Mouse (Mus musculus): Measurements from ENCODE around the gene Gng4. TPM values are rescaled to one million over a fixed set of nuclear protein-coding genes. Genes with fewer than 3 reads are reported as not detected.
"Not testable (repeated sequence)": the region's sequence is repeated elsewhere in the genome, so short reads cannot be mapped to it uniquely, and the experiment has no call there.

The Gng4 gene
- polyA plus RNA-seq, 1 experiment = 369 TPM

DNA sequence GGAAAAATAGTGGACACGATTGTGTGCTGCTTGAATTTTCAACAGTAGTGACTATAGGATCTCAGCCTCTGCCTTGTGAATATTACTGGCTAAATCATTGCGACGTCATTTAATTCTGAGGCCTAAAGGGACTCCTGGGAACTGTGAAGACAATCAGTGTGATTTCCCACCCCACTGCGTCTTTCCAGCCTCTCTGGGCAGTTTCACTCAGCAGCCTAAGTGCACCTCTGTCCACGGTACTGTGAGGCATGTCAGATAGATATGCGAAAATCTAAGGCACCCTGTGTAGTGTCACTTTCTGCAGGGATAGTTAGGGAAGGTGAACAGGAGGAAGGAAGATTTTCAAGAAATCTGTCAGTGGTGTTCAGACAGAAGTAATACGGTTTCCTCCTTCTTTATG lies 563 bp upstream of the Gng4 start:
- no peak overlapping the region for H3K4me3 ChIP-seq (ENCODE audit: insufficient read depth, low read depth, low read length)
- H3K4me1 ChIP-seq (ENCODE audit: control insufficient read depth, insufficient read depth, low read length) = peaks cover 26% of the 10 kb centered on the region
- WGBS = 23% methylated on average over 7 of the region's 7 CpGs
- peak overlapping the region; percentile 91 for H3K27ac ChIP-seq (ENCODE audit: insufficient read depth, low read depth, low read length)
- TF ChIP-seq POLR2A (IDR thresholded peaks at IDR 0.05; ENCODE audit: insufficient read depth, low read depth, low read length) (no peak), CTCF (IDR thresholded peaks at IDR 0.05; ENCODE audit: insufficient read depth, low read depth, low read length) (no peak)

- Histone ChIP-seq H3K4me3 (ENCODE audit: insufficient read depth, low read depth, low read length) (peak overlapping the region; percentile 90), H3K27ac (ENCODE audit: insufficient read depth, low read depth, low read length) (peak overlapping the region; percentile 91), H3K4me1 (ENCODE audit: control insufficient read depth, insufficient read depth, low read length) (peaks cover 26% of the 10 kb centered on the region)
- TF ChIP-seq CTCF (IDR thresholded peaks at IDR 0.05; ENCODE audit: insufficient read depth, low read depth, low read length) (no peak), POLR2A (IDR thresholded peaks at IDR 0.05; ENCODE audit: insufficient read depth, low read depth, low read length) (no peak)
- WGBS = under 1% methylated on average over 59 of the region's 59 CpGs
Measured at GRCm38 (mm10) chr13:13784420-13784936, 619 bp downstream of the Gng4 start.

DNA sequence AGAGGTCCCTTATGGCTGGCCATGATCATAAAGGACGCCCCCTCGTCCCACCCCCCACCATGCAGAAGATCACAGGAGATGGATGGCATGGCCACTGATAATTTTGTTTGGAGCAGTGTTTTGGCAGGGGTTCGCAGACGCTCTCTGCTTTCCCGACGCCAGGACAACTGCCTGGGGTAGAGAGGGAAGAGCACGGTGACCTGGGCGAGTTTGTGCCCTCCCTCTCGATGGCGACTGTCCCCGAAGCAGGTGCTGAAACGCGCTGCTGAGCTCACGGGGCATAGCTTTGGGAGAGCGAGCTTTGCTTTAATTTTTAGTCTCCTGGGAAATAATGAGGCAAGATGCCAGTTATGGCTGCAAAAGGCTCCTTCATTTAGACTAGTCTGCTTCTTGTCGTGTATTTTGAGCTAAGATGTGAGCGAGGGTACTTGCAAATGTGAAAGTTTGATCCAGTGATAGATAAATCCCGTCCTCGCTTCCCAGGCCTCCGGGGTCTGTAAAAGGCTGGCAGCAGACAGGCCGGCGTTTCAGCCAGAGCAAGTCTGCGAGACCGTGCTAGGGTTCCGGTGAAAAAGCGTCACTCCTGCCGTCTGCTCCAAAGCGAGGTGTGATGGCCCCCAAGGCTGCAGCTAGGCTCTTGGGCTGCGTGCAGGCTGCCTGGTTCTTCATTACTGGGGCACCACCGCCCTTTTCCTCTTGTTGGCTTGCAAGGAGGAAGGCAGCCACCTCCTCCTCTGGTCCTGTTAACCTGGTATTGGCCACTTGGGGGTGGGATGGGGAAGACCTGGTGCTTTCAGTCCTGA lies 1.3 kb downstream of the Gng4 start:
- TF ChIP-seq CTCF (IDR thresholded peaks at IDR 0.05; ENCODE audit: insufficient read depth, low read depth, low read length) = no peak
- TF ChIP-seq POLR2A (IDR thresholded peaks at IDR 0.05; ENCODE audit: insufficient read depth, low read depth, low read length) = 0 out of 2 replicates have a peak, but pooled peaks have one; percentile 26
- 5% methylated on average over 30 of the region's 30 CpGs for WGBS
- Histone ChIP-seq H3K27ac (ENCODE audit: insufficient read depth, low read depth, low read length) (peak overlapping the region; percentile 91), H3K4me1 (ENCODE audit: control insufficient read depth, insufficient read depth, low read length) (peaks cover 26% of the 10 kb centered on the region), H3K4me3 (ENCODE audit: insufficient read depth, low read depth, low read length) (peak overlapping the region; percentile 90)

GRCm38 (mm10) chr13:13786971-13787370 lies 3.1 kb downstream of the Gng4 start:
- Histone ChIP-seq H3K27ac (ENCODE audit: insufficient read depth, low read depth, low read length) (peak overlapping the region; percentile 60), H3K4me3 (ENCODE audit: insufficient read depth, low read depth, low read length) (peak overlapping the region; percentile 16), H3K4me1 (ENCODE audit: control insufficient read depth, insufficient read depth, low read length) (peaks cover 33% of the 10 kb centered on the region)
- TF ChIP-seq CTCF (IDR thresholded peaks at IDR 0.05; ENCODE audit: insufficient read depth, low read depth, low read length) = no peak
- no peak for TF ChIP-seq POLR2A (IDR thresholded peaks at IDR 0.05; ENCODE audit: insufficient read depth, low read depth, low read length)
- WGBS = 52% methylated on average over 6 of the region's 6 CpGs

GRCm38 (mm10) chr13:13788070-13788469 lies 4.2 kb downstream of the Gng4 start:
- H3K4me3 ChIP-seq (ENCODE audit: insufficient read depth, low read depth, low read length) = no peak overlapping the region
- H3K4me1 ChIP-seq (ENCODE audit: control insufficient read depth, insufficient read depth, low read length) = peaks cover 31% of the 10 kb centered on the region
- whole genome bisulfite sequencing = 63% methylated on average over 4 of the region's 4 CpGs
- H3K27ac ChIP-seq (ENCODE audit: insufficient read depth, low read depth, low read length) = peak overlapping the region; percentile 60
- TF ChIP-seq CTCF (IDR thresholded peaks at IDR 0.05; ENCODE audit: insufficient read depth, low read depth, low read length) = no peak
- no peak for TF ChIP-seq POLR2A (IDR thresholded peaks at IDR 0.05; ENCODE audit: insufficient read depth, low read depth, low read length)

GRCm38 (mm10) chr13:13791981-13792380 lies 8.1 kb downstream of the Gng4 start:
- TF ChIP-seq POLR2A (IDR thresholded peaks at IDR 0.05; ENCODE audit: insufficient read depth, low read depth, low read length) (no peak), CTCF (IDR thresholded peaks at IDR 0.05; ENCODE audit: insufficient read depth, low read depth, low read length) (no peak)
- Histone ChIP-seq H3K27ac (ENCODE audit: insufficient read depth, low read depth, low read length) (0 out of 2 replicates have a peak overlapping the region, but pooled peaks have one; percentile 64), H3K4me1 (ENCODE audit: control insufficient read depth, insufficient read depth, low read length) (peaks cover 26% of the 10 kb centered on the region), H3K4me3 (ENCODE audit: insufficient read depth, low read depth, low read length) (no peak overlapping the region)
- WGBS = 43% methylated on average over 3 of the region's 3 CpGs

GRCm38 (mm10) chr13:13795166-13795832 lies 11.4 kb downstream of the Gng4 start:
- TF ChIP-seq CTCF (IDR thresholded peaks at IDR 0.05; ENCODE audit: insufficient read depth, low read depth, low read length) = no peak
- TF ChIP-seq POLR2A (IDR thresholded peaks at IDR 0.05; ENCODE audit: insufficient read depth, low read depth, low read length) = no peak
- WGBS = 23% methylated on average over 5 of the region's 5 CpGs

DNA sequence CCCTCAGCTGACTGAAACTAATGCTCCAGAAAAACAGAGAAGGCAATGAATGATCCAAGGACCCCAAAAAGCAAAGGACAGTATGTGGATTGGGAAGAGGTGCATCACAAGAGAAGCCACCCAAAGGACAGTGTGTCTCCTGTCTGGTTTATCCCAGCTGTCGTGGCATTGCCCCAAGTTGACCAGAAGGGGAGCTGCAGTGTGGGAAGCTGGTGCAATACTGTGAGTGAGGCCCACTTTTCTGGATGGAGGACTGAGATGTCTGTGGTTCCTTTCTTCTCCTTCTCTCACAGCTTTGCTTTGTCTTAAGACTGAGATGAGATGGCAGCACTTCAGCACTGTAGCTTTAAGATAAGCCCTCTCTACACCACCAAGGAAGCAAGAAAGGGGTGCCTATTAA lies 12.2 kb downstream of the Gng4 start:
- Histone ChIP-seq H3K27ac (ENCODE audit: insufficient read depth, low read depth, low read length) (no peak overlapping the region), H3K4me3 (ENCODE audit: insufficient read depth, low read depth, low read length) (no peak overlapping the region), H3K4me1 (ENCODE audit: control insufficient read depth, insufficient read depth, low read length) (peaks cover 21% of the 10 kb centered on the region)
- no peak for TF ChIP-seq POLR2A (IDR thresholded peaks at IDR 0.05; ENCODE audit: insufficient read depth, low read depth, low read length)
- TF ChIP-seq CTCF (IDR thresholded peaks at IDR 0.05; ENCODE audit: insufficient read depth, low read depth, low read length) = no peak
- 90% methylated on average over 1 of the region's 1 CpGs for WGBS

More at GRCm38 (mm10) chr13:13795166-13795832, 11.4 kb downstream of the Gng4 start:
- no peak overlapping the region for H3K4me3 ChIP-seq (ENCODE audit: insufficient read depth, low read depth, low read length)
- H3K27ac ChIP-seq (ENCODE audit: insufficient read depth, low read depth, low read length) = peak overlapping the region; percentile 41
- peaks cover 27% of the 10 kb centered on the region for H3K4me1 ChIP-seq (ENCODE audit: control insufficient read depth, insufficient read depth, low read length)

DNA sequence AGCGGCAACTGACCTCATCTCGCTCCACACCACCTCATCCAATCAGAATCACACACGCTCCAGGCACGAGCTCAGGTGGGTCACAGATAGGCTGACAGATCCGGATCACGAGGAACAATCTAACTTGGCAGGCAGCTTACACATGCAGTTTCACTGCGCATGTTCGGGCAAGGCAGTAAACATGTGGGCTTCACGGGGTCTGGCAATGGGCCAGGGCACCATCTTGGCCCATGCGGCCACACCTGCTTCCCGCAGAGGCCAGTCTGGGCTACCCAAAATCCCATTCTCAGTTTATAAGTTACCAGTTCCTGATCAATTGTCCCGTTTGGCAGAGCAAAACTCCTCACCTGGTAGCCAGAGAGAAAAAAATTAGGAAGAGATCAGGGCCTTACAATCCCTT lies 14.0 kb downstream of the Gng4 start:
- H3K27ac ChIP-seq (ENCODE audit: insufficient read depth, low read depth, low read length); H3K4me3 ChIP-seq (ENCODE audit: insufficient read depth, low read depth, low read length): not testable (repeated sequence)
- WGBS = 93% methylated on average over 12 of the region's 12 CpGs
- H3K4me1 ChIP-seq (ENCODE audit: control insufficient read depth, insufficient read depth, low read length) = peaks cover 16% of the 10 kb centered on the region

Data from olfactory bulb, adult 2 months (tissue).